Mouse (Mus musculus) liver, embryonic 16.5 days (tissue): ENCODE measurements around the gene Scn1b. TPM values are rescaled to one million over a fixed set of nuclear protein-coding genes. Genes with fewer than 3 reads are reported as not detected.

Experiments
- ATAC-seq: fragments of 200-750 bp; cut with Nextera tagmentation; 2 replicates; pipeline ENCODE4 v1.8.0; 2017; ENCODE audit warnings: low read depth, mild to moderate bottlenecking, moderate number of reproducible peaks, moderate library complexity
- H3K27ac ChIP-seq: fragments of 300-500 bp; sonication (generic); 2 replicates; pipeline ENCODE4 v1.5.1; 2014; ENCODE audit warnings: mild to moderate bottlenecking, low read length
- H3K27me3 ChIP-seq: fragments of 300-500 bp; sonication (generic); 2 replicates; pipeline ENCODE4 v1.6.1; 2014; ENCODE audit warnings: low read depth, low read length, mixed read lengths; ENCODE audit not compliant: control insufficient read depth, insufficient read depth
- H3K36me3 ChIP-seq: fragments of 300-500 bp; sonication (generic); 2 replicates; pipeline ENCODE4 v1.6.1; 2014; ENCODE audit warnings: mild to moderate bottlenecking; ENCODE audit not compliant: control insufficient read depth, insufficient read depth
- H3K4me1 ChIP-seq: fragments of 300-500 bp; sonication (generic); 2 replicates; pipeline ENCODE4 v1.6.1; 2014; ENCODE audit warnings: low read depth, low read length, mixed read lengths; ENCODE audit not compliant: control insufficient read depth
- H3K4me2 ChIP-seq: fragments of 300-500 bp; sonication (generic); 2 replicates; pipeline ENCODE4 v1.6.1; 2014; ENCODE audit warnings: low read depth, low read length, mixed read lengths
- H3K4me3 ChIP-seq: fragments of 300-500 bp; sonication (generic); 2 replicates; pipeline ENCODE4 v1.5.1; 2014; ENCODE audit warnings: low read depth, mild to moderate bottlenecking, low read length
- H3K9ac ChIP-seq: fragments of 300-500 bp; sonication (generic); 2 replicates; pipeline ENCODE4 v1.6.1; 2014; ENCODE audit warnings: low read depth, low read length
- H3K9me3 ChIP-seq: fragments of 300-500 bp; sonication (generic); replicated peaks from 2 replicates; pipeline ENCODE4 v1.6.1; 2016; ENCODE audit warnings: low read length; ENCODE audit not compliant: control insufficient read depth
- WGBS: fragments of 180-500 bp; shearing (Covaris S2); extraction: QIAGEN DNeasy Blood & Tissue Kit; methylation state at CpG from one replicate; pipeline ENCODE4 v1.1.7; 2014; ENCODE audit not compliant: insufficient replicate concordance; 5-methylcytosine and 5-hydroxymethylcytosine counted together
- polyA plus RNA-seq: library from polyadenylated mRNA; unstranded; fragments of >200 nt; fragmentation: Nextera tagmentation; extraction: Ambion mirVana; gene quantifications from 2 replicates; pipeline ENCODE4 v1.2.1, GENCODE M21; 2015

Gene Scn1b
- polyA plus RNA-seq, 1 experiment from 2014 or later = 0.76 TPM

DNA sequence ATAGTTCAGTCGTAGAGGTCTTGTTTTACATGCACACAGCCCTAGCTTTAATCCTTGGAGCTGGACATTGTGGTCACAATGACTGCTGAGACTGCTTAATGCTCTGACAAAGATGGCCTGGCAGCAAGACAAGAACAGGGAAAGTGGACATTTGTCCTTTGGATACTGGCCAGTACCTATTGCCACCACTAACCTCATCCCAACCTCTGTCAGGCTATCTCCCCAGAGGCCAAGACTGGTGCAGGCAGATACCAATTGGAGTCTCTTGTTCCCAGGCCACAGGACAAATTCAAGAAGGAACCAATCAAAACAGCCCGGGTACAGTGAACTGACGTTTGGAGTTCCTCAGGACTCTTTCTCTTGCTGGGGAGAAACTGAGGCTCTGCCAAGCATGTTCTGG is 38.6 kb downstream of the Scn1b start:
- WGBS = 45% methylated on average over 3 of the region's 3 CpGs
- no peaks in the 10 kb centered on the region for H3K36me3 ChIP-seq
- H3K9me3 ChIP-seq = no peaks in the 10 kb centered on the region
- ATAC-seq = no peak
- H3K4me1 ChIP-seq = no peaks in the 10 kb centered on the region
- H3K4me3 ChIP-seq = no peak overlapping the region
- H3K4me2 ChIP-seq = no peak overlapping the region
- H3K27me3 ChIP-seq = no peaks in the 10 kb centered on the region
- H3K27ac ChIP-seq = no peak overlapping the region
- H3K9ac ChIP-seq = no peak overlapping the region

DNA sequence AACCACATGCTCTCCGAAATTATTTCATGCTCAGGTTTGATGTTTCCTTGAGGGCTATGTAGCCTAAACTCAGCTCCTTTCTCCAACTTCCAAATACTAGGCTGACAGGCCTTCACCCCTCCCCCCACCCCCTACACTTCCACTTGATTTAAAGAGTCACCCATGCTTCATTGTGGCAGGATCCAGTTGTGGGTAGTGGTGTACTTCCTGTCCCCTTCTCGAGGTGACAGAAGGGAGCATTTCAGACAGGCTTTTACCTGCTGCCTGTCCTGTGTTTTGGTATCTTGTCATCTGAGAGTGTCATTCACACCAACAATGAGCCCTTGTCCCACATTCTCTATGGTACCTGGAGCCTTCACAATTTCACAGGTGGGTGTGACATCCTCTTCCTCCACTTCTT is 39.5 kb downstream of the Scn1b start:
- Histone ChIP-seq H3K27ac (no peak overlapping the region), H3K4me2 (no peak overlapping the region), H3K9me3 (no peaks in the 10 kb centered on the region), H3K27me3 (no peaks in the 10 kb centered on the region), H3K4me3 (no peak overlapping the region), H3K9ac (no peak overlapping the region), H3K4me1 (no peaks in the 10 kb centered on the region), H3K36me3 (no peaks in the 10 kb centered on the region)
- 23% methylated on average over 2 of the region's 2 CpGs for WGBS
- no peak for ATAC-seq

DNA sequence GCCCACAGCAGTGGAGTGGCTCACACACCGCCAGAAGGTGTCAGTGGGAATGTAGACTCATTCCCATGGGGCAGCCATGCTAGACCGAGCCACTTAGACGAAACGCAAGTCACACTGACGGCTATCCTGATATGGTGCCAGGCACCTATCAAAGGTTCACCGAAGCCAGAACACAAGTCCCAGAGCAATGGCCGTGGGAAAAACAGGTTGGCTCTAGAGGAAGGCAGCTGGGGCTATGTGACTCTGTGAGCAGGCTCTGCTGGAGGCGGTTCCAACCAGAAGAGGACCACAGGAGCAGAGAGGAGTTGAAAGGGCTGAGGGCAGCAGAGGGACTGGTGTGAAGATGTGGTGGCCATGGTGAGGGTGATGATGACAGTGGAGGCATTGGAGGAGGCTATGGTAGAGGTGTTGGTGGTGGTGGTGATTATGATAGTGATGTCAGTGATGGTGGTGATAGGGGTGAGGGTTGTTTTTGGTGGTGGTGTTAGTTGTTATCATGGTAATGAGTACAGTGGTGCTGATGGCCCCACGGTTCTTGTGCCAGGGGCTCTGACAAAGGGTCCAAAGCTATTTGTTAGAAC is 40.5 kb downstream of the Scn1b start:
- ATAC-seq = no peak
- 72% methylated on average over 9 of the region's 9 CpGs for WGBS
- no peaks in the 10 kb centered on the region for H3K27me3 ChIP-seq

DNA sequence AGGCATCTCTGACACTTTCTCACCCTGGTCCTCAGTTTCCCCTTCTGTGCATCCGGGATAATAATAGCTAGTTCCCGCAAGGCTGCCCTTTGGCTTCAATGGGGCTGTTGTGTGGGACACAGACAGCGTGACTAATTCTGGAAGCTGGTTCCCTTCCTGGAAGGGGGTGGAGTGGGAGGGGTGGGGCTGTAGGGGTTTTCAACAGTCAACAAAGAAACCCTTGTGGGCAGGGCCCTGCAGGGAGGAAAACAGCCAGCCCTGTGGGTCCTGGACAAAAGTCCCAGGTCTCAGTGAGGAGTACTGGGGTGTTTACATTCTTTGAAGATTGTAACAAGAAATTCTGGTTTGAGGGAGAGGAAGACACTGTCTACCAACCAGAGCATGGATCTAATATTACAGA is 41.6 kb downstream of the Scn1b start:
- peak; percentile 20; the same call in 1 of the 2 replicates for ATAC-seq
- Histone ChIP-seq H3K4me3 (no peak overlapping the region), H3K4me1 (no peaks in the 10 kb centered on the region), H3K27ac (no peak overlapping the region), H3K27me3 (no peaks in the 10 kb centered on the region), H3K36me3 (no peaks in the 10 kb centered on the region), H3K4me2 (no peak overlapping the region), H3K9me3 (no peaks in the 10 kb centered on the region), H3K9ac (no peak overlapping the region)
- 39% methylated on average over 3 of the region's 3 CpGs for WGBS

More for the DNA sequence above, 40.5 kb downstream of the Scn1b start:
- no peak overlapping the region for H3K4me3 ChIP-seq
- no peak overlapping the region for H3K27ac ChIP-seq
- H3K4me2 ChIP-seq = no peak overlapping the region
- H3K9me3 ChIP-seq = no peaks in the 10 kb centered on the region
- H3K36me3 ChIP-seq = no peaks in the 10 kb centered on the region
- H3K9ac ChIP-seq = no peak overlapping the region
- H3K4me1 ChIP-seq = no peaks in the 10 kb centered on the region

DNA sequence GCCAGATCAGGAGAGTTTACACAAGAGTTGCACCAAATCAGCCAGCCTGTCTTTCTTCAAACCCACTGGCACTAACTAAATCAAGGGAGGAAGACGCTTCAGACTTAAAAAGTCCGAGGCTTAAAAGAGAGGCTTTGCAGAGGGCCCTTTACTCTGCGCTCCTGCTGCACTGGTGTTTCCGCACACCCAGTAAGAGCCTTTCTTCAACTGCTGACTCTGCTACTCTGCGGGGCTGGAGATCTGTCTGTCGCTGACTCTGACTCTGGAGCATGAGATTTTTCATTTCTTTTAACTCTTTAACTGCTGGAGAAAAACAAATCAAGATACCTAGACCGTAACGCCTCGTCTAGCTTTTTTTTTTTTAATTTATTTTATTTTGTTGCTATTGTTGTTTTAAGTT is 42.7 kb downstream of the Scn1b start:
- no peaks in the 10 kb centered on the region for H3K27me3 ChIP-seq
- no peak overlapping the region for H3K9ac ChIP-seq
- no peaks in the 10 kb centered on the region for H3K9me3 ChIP-seq
- no peak overlapping the region for H3K4me2 ChIP-seq
- no peak overlapping the region for H3K4me3 ChIP-seq
- H3K27ac ChIP-seq = 0 out of 2 replicates have a peak overlapping the region, but pooled peaks have one; percentile 18
- H3K4me1 ChIP-seq = no peaks in the 10 kb centered on the region; the same call in 1 of the 2 replicates
- no peak for ATAC-seq
- no peaks in the 10 kb centered on the region for H3K36me3 ChIP-seq
- 48% methylated on average over 9 of the region's 9 CpGs for WGBS

DNA sequence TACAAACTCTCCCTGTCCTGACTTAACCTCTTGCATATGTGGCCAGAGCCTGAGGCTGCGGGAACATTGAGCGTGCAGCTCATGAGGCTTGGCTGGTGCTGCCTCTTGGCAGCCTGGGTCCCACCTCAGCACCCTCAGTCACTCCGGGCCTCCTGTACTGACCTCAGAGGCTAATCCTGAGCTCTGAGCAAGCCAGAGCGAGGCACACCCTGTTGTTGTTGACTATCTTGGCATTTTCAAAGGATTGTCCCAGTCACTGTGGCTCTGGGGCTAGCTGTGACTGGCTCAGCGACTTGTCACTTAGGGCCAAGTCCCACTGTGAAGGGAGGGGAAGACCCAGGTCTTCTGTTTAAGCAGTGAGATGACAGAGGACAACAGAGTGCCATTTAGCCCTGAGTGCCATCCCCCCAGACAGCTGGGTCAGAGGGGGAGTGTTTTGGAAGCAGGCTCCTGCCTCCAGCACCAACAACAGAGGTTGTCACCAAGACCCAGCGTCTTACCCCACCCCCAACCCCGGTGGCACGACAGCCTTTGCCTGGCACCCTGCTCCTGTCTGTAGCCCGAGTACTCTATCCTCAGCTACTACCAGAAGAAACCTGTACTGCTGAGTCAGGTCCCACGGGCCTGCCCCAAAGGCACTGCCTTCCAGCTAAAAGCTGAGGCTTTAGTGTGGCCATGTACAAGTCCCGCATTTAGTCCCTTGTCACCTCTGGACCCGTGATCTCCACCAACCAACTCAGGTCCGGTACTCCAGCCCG is 43.8 kb downstream of the Scn1b start:
- WGBS = 53% methylated on average over 14 of the region's 14 CpGs
- peak; percentile 47; the same call in 1 of the 2 replicates for ATAC-seq
- no peak overlapping the region for H3K27ac ChIP-seq

DNA sequence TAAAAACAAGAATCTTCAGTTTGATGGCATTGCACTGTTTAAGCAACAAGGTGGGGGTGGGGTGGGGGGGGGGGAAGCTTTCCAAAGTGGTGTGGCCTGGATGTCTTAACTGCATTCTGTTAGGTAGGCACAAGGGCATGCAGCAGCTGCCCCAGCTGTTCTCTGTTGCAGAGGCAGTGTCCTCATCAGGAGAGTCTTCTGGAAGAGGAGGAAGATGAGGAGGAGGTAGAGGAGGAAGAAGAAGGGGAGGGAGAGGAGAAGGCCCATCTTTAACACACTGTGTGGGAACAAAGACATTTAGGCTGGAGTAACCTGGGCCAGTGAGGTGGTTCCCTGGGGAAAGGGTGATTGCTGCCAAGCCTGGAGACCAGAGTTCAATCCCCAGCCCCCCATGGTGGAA is 44.7 kb downstream of the Scn1b start:
- Histone ChIP-seq H3K9ac (no peak overlapping the region), H3K9me3 (no peaks in the 10 kb centered on the region), H3K36me3 (no peaks in the 10 kb centered on the region), H3K27ac (no peak overlapping the region), H3K27me3 (no peaks in the 10 kb centered on the region), H3K4me3 (no peak overlapping the region), H3K4me1 (no peaks in the 10 kb centered on the region; the same call in 1 of the 2 replicates), H3K4me2 (no peak overlapping the region)
- ATAC-seq = no peak

More for the DNA sequence above, 43.8 kb downstream of the Scn1b start:
- H3K9ac ChIP-seq = no peak overlapping the region
- no peaks in the 10 kb centered on the region for H3K27me3 ChIP-seq
- H3K36me3 ChIP-seq = no peaks in the 10 kb centered on the region
- H3K4me3 ChIP-seq = no peak overlapping the region
- no peak overlapping the region for H3K4me2 ChIP-seq
- no peaks in the 10 kb centered on the region; the same call in 1 of the 2 replicates for H3K4me1 ChIP-seq
- no peaks in the 10 kb centered on the region for H3K9me3 ChIP-seq

DNA sequence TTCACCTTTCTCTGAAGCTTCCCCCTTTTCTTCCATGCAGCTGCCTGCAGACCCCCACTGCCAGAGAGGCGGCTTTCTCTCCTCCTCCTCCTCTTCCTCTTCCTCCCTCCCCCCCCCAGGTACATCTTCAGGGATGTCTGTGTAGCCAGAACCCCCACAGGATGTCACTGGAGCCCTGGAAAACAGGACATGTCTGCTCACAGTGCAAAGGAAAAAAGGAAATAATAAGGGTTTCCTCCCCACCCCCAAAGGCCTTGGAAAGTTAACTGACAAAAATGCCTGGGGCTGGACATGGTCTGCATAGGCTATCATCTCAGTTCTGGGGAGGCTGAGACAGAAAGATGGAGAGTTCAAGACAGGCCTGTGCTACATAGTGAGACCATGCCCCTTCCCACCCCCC is 45.7 kb downstream of the Scn1b start:
- H3K27ac ChIP-seq = no peak overlapping the region
- no peaks in the 10 kb centered on the region for H3K9me3 ChIP-seq
- no peak overlapping the region for H3K4me3 ChIP-seq
- ATAC-seq = no peak
- no peaks in the 10 kb centered on the region for H3K36me3 ChIP-seq
- H3K27me3 ChIP-seq = no peaks in the 10 kb centered on the region
- H3K4me2 ChIP-seq = no peak overlapping the region
- 24% methylated on average over 1 of the region's 1 CpGs for WGBS
- H3K4me1 ChIP-seq = no peaks in the 10 kb centered on the region; the same call in 1 of the 2 replicates
- no peak overlapping the region for H3K9ac ChIP-seq

DNA sequence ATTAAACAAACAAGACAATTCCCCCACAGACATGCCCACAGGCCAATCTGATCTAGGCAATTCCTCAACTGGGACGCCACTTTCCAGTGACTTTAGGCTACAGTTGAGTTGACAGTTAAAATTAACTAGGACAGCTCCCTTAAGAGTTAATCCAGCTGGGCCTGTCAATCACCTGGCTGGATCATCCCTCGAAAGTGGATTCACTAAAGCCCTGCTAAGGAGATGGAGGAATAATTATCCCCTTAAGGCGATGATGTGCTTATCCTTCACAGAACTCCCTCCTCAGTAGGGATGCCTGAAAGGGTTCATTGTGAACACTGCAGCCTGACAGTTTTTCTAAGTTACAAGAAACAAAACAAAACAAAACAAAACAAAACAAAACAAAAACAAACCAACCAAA is 46.2 kb downstream of the Scn1b start:
- Histone ChIP-seq H3K27ac (no peak overlapping the region), H3K27me3 (no peaks in the 10 kb centered on the region), H3K4me1 (no peaks in the 10 kb centered on the region; the same call in 1 of the 2 replicates), H3K9ac (no peak overlapping the region), H3K4me2 (no peak overlapping the region), H3K36me3 (no peaks in the 10 kb centered on the region), H3K9me3 (no peaks in the 10 kb centered on the region), H3K4me3 (no peak overlapping the region)
- WGBS = 68% methylated on average over 3 of the region's 3 CpGs
- no peak for ATAC-seq
